Mouse (Mus musculus) G1E (cell line): Measurements from ENCODE around the gene Pofut1. TPM values are rescaled to one million over a fixed set of nuclear protein-coding genes. Genes with fewer than 3 reads are reported as not detected.

Experiments used
- ATAC-seq: 2 replicates; pipeline ENCODE4 v1.8.0; 2016; ENCODE audit warnings: mild to moderate bottlenecking; ENCODE audit not compliant: insufficient number of reproducible peaks, poor library complexity, low FRiP score, severe bottlenecking; ENCODE audit errors: extremely low read depth
- DNase-seq: peaks from one replicate; pipeline ENCODE4 v3.0.0; 2012; ENCODE audit warnings: low spot score
- H3K27me3 ChIP-seq: 2 replicates; pipeline ENCODE4 v1.6.1; 2012; ENCODE audit warnings: mild to moderate bottlenecking, low read length, inconsistent platforms; ENCODE audit not compliant: insufficient read depth
- H3K36me3 ChIP-seq: replicated peaks from 2 replicates; pipeline ENCODE3; 2012; ENCODE audit warnings: mild to moderate bottlenecking, inconsistent platforms
- H3K4me1 ChIP-seq: 2 replicates; pipeline ENCODE4 v1.6.1; 2012; ENCODE audit warnings: low read depth, low read length, inconsistent platforms, mixed read lengths; ENCODE audit not compliant: insufficient read depth
- H3K4me3 ChIP-seq: 2 replicates; pipeline ENCODE4 v1.5.1; 2012; ENCODE audit warnings: low read depth, mild to moderate bottlenecking, inconsistent platforms, low read length, moderate library complexity, mixed read lengths
- H3K9me3 ChIP-seq: replicated peaks from 2 replicates; pipeline ENCODE4 v1.6.1; 2012; ENCODE audit warnings: inconsistent platforms
- CTCF ChIP-seq: IDR thresholded peaks from 2 replicates; pipeline ENCODE4 v1.5.1; 2012; ENCODE audit warnings: low read depth, low read length, inconsistent platforms, mixed read lengths
- GATA1 ChIP-seq: IDR thresholded peaks from 2 replicates; pipeline ENCODE4 v1.6.1; 2012; ENCODE audit warnings: borderline replicate concordance, low read length, inconsistent platforms, mixed read lengths
- GATA2 ChIP-seq: IDR thresholded peaks from 2 replicates; pipeline ENCODE4 v1.6.1; 2012; ENCODE audit warnings: low read depth, low read length, inconsistent platforms, borderline replicate concordance
- POLR2AphosphoS5 ChIP-seq: IDR thresholded peaks from 2 replicates; pipeline ENCODE4 v1.6.1; 2012; ENCODE audit warnings: low read depth, low read length, inconsistent platforms; ENCODE audit not compliant: insufficient replicate concordance
- TAL1 ChIP-seq: conservative IDR thresholded peaks from 2 replicates; pipeline ENCODE4 v1.6.1; 2012; ENCODE audit warnings: low read depth, low read length, inconsistent platforms, mixed read lengths
- polyA plus RNA-seq: library from polyadenylated mRNA; stranded (reverse); fragments of >175 nt; gene quantifications from 2 replicates; pipeline ENCODE4 v1.2.3, GENCODE M21; 2012
- total RNA-seq, 2 experiments: library from RNA; stranded (forward) in 1 of 2; stranded (reverse) in 1 of 2; fragments of 200-1000 nt in 1 of 2; fragments of >200 nt in 1 of 2; fragmentation: Nextera tagmentation in 1 of 2; gene quantifications; 2 replicates each; pipeline ENCODE4 v1.2.3; 2014 to 2017

Gene Pofut1
- total and polyA plus RNA-seq, 3 experiments, result 11.2 to 33.7 (median 30.0) TPM

- no peaks in the 10 kb centered on the region for H3K9me3 ChIP-seq
- H3K27me3 ChIP-seq, result no peaks in the 10 kb centered on the region
- TF ChIP-seq GATA1 (no peak), POLR2AphosphoS5 (no peak), TAL1 (no peak), CTCF (no peak), GATA2 (no peak)
- DNase-seq (no peak), ATAC-seq (no peak)
- H3K4me3 ChIP-seq, result no peak overlapping the region
- H3K4me1 ChIP-seq, result peaks cover 25% of the 10 kb centered on the region
- H3K36me3 ChIP-seq, result peaks cover 62% of the 10 kb centered on the region
Measured at GRCm38 (mm10) chr2:153209286-153209685, 32.0 kb upstream of the Pofut1 start.

- ATAC-seq (no peak), DNase-seq (no peak)
- Histone ChIP-seq H3K36me3 (peaks cover 40% of the 10 kb centered on the region), H3K27me3 (no peaks in the 10 kb centered on the region), H3K4me1 (peaks cover 43% of the 10 kb centered on the region), H3K4me3 (no peak overlapping the region), H3K9me3 (no peaks in the 10 kb centered on the region)
- TF ChIP-seq POLR2AphosphoS5 (no peak), GATA2 (no peak), TAL1 (no peak), CTCF (no peak), GATA1 (no peak)
Measured at GRCm38 (mm10) chr2:153211451-153211850, 29.9 kb upstream of the Pofut1 start.

- Histone ChIP-seq H3K27me3 (no peaks in the 10 kb centered on the region), H3K36me3 (peaks cover 22% of the 10 kb centered on the region), H3K9me3 (no peaks in the 10 kb centered on the region), H3K4me1 (peaks cover 50% of the 10 kb centered on the region), H3K4me3 (no peak overlapping the region)
- ATAC-seq (no peak), DNase-seq (no peak)
- no peak for TF ChIP-seq CTCF
- TF ChIP-seq TAL1, result no peak
- no peak for TF ChIP-seq GATA2
- TF ChIP-seq GATA1, result no peak
- TF ChIP-seq POLR2AphosphoS5, result no peak
Measured at GRCm38 (mm10) chr2:153213351-153213750, 28.0 kb upstream of the Pofut1 start.

- TF ChIP-seq POLR2AphosphoS5 (no peak), CTCF (no peak), TAL1 (no peak), GATA1 (no peak), GATA2 (no peak)
- H3K27me3 ChIP-seq, result no peaks in the 10 kb centered on the region
- DNase-seq, result peak; percentile 29
- no peak overlapping the region for H3K4me3 ChIP-seq
- ATAC-seq, result peak; percentile 65
- no peaks in the 10 kb centered on the region for H3K9me3 ChIP-seq
- peaks cover 54% of the 10 kb centered on the region for H3K4me1 ChIP-seq
- H3K36me3 ChIP-seq, result peaks cover 8% of the 10 kb centered on the region
Measured at GRCm38 (mm10) chr2:153214771-153215259, 26.5 kb upstream of the Pofut1 start.

GRCm38 (mm10) chr2:153215421-153215820 lies 25.9 kb upstream of the Pofut1 start:
- no peak overlapping the region for H3K4me3 ChIP-seq
- ATAC-seq (no peak), DNase-seq (no peak)

GRCm38 (mm10) chr2:153217826-153218340 lies 23.4 kb upstream of the Pofut1 start:
- DNase-seq, result no peak
- H3K4me1 ChIP-seq, result peaks cover 76% of the 10 kb centered on the region
- ATAC-seq, result no peak
- no peak overlapping the region for H3K4me3 ChIP-seq
- TF ChIP-seq POLR2AphosphoS5 (no peak), GATA2 (no peak), CTCF (no peak), GATA1 (no peak), TAL1 (no peak)
- no peaks in the 10 kb centered on the region for H3K36me3 ChIP-seq
- H3K9me3 ChIP-seq, result no peaks in the 10 kb centered on the region
- H3K27me3 ChIP-seq, result no peaks in the 10 kb centered on the region

More at GRCm38 (mm10) chr2:153215421-153215820, 25.9 kb upstream of the Pofut1 start:
- peaks cover 3% of the 10 kb centered on the region for H3K36me3 ChIP-seq
- no peaks in the 10 kb centered on the region for H3K9me3 ChIP-seq
- TF ChIP-seq TAL1, result no peak
- TF ChIP-seq CTCF, result no peak
- no peak for TF ChIP-seq GATA1
- no peak for TF ChIP-seq GATA2
- TF ChIP-seq POLR2AphosphoS5, result no peak
- H3K27me3 ChIP-seq, result no peaks in the 10 kb centered on the region
- peaks cover 60% of the 10 kb centered on the region for H3K4me1 ChIP-seq
